Comparison of ENCODE assay signal across 14 mouse cellular contexts in the genomic region with DNA sequence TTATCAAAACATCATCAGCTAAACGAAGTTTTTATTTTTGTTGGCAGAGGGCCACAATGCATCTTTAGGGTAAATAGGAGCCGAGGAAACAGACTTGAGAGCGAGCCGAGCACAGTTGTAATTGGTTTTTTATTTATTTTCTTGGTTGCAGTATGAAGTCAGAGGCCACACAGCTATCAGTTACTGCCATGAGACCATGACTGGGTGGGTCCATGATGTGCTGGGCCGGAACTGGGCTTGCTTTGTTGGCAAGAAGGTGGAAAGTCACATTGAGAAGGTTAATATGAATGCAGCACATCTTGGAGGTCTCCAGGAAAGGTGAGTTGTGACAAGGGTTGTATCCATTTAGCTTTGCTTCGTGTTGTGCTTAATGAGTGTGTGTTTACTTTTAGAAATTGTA.
"Had no signal": no experiment of that assay in that cellular context is flagged by ENCODE, and none has a peak within 500 bp of the region (broad histone marks: within the 10 kb centered on the region; RNA-seq: fewer than 3 reads in every experiment).

No protein-coding gene starts in this region.

- H3K27me3 ChIP-seq: limb, embryonic 13.5 days had no signal

- ATAC-seq: inflammation-experienced regulatory T-cells, adult 6 months; intestine, embryonic 16.5 days had no signal

- H3K9ac ChIP-seq: limb, embryonic 13.5 days had no signal

- DNase-seq: kidney, adult 18-20 months; kidney, adult 9 months; kidney, postnatal 14 days; kidney, postnatal 4 days; lung, adult 18-20 months; midbrain, embryonic 14.5 days; thymus, adult 2 months; thymus, postnatal 25 days had no signal

- H3K4me3 ChIP-seq: limb, embryonic 10.5 days; limb, embryonic 13.5 days; midbrain, embryonic 10.5 days had no signal

- H3K27ac ChIP-seq: limb, embryonic 10.5 days; limb, embryonic 13.5 days; macrophage; midbrain, embryonic 10.5 days had no signal

- H3K4me2 ChIP-seq: limb, embryonic 13.5 days had no signal

- H3K9me3 ChIP-seq: limb, embryonic 10.5 days; limb, embryonic 13.5 days; midbrain, embryonic 10.5 days had no signal

- H3K4me1 ChIP-seq: limb, embryonic 13.5 days; midbrain, embryonic 10.5 days had no signal

- H3K36me3 ChIP-seq: limb, embryonic 10.5 days; limb, embryonic 13.5 days; midbrain, embryonic 10.5 days had no signal
